Mouse (Mus musculus): Measurements from ENCODE around the gene Prune2.

- TF ChIP-seq CTCF (IDR thresholded peaks at IDR 0.05; ENCODE audit: extremely low read depth, insufficient read depth, low read length) (no peak), POLR2A (IDR thresholded peaks at IDR 0.05; ENCODE audit: extremely low read depth, insufficient read depth, low read length) (no peak)
Measured at GRCm38 (mm10) chr19:17272988-17273387, 317.1 kb downstream of the Prune2 start.
